Mouse (Mus musculus): ENCODE results near the gene Reep3. TPM values are rescaled to one million over a fixed set of nuclear protein-coding genes. Genes with fewer than 3 reads are reported as not detected.

The Reep3 gene
- total and polyA plus RNA-seq, 3 experiments = 21.8 to 23.3 (median 23.2) TPM

- H3K79me2 ChIP-seq (replicated peaks; ENCODE audit: control insufficient read depth, extremely low read depth, insufficient read depth, poor library complexity, severe bottlenecking) = peaks cover 79% of the 10 kb centered on the region
- in situ Hi-C loops (cut with MboI; ENCODE audit: low pct_ligation_motif_present, low pct_unique_long_range_greater_than_20kb, low sequenced_read_pairs) = no loop called here
Observed at GRCm38 (mm10) chr10:67073577-67073976, 23.2 kb downstream of the Reep3 start.

GRCm38 (mm10) chr10:67072600-67072999 is 24.1 kb downstream of the Reep3 start:
- dilution Hi-C loops (cut with MboI; ENCODE audit: extremely low pct_ligation_motif_present, extremely low pct_unique_long_range_greater_than_20kb, low sequenced_read_pairs) = no loop called here
- no peak for TF ChIP-seq USF1 (IDR thresholded peaks at IDR 0.05; ENCODE audit: low read depth, low read length)
- TF ChIP-seq ZC3H11A (IDR thresholded peaks at IDR 0.05; ENCODE audit: low read depth, low read length) = no peak
- no peak for TF ChIP-seq NRF1 (IDR thresholded peaks at IDR 0.05; ENCODE audit: low read depth, low read length)
- no peak for TF ChIP-seq IRF4 (IDR thresholded peaks at IDR 0.05; ENCODE audit: low read depth, low read length)
- TF ChIP-seq KAT2A (IDR thresholded peaks at IDR 0.05; ENCODE audit: insufficient replicate concordance, low read length) = no peak
- no peak for TF ChIP-seq GABPA (IDR thresholded peaks at IDR 0.05; ENCODE audit: insufficient replicate concordance, low read depth, low read length)
- no peak for TF ChIP-seq BHLHE40 (IDR thresholded peaks at IDR 0.05; ENCODE audit: low read depth, low read length)
- no peak for TF ChIP-seq HCFC1 (IDR thresholded peaks at IDR 0.05; ENCODE audit: low read depth, low read length)
- TF ChIP-seq E2F4 (IDR thresholded peaks at IDR 0.05; ENCODE audit: insufficient replicate concordance, low read depth, low read length) = no peak
- no peak for TF ChIP-seq SIN3A (IDR thresholded peaks at IDR 0.05; ENCODE audit: low read length)

More at GRCm38 (mm10) chr10:67073577-67073976, 23.2 kb downstream of the Reep3 start:
- H3K4me1 ChIP-seq (ENCODE audit: control insufficient read depth in 1 of 2, insufficient read depth in 2 of 2) = peaks cover 14 to 79% of the 10 kb centered on the region in 2 experiments
- peak overlapping the region; percentile 89 for H3K27ac ChIP-seq (ENCODE audit: insufficient read depth, low read depth)
- peak overlapping the region in 1 of 3 experiments; percentile 56 for H3K4me3 ChIP-seq (replicated peaks in 1 of 3; ENCODE audit: low read depth in 2 of 3, low read length in 2 of 3, poor library complexity in 1 of 3)
- H3K4me2 ChIP-seq (ENCODE audit: insufficient read depth, low read depth, poor library complexity, severe bottlenecking) = peak overlapping the region; percentile 37
- peaks cover 0 to 7% of the 10 kb centered on the region in 2 experiments for H3K36me3 ChIP-seq (replicated peaks in 1 of 2; ENCODE audit: control insufficient read depth in 1 of 2, insufficient read depth in 1 of 2, low read length in 1 of 2)
- TF ChIP-seq POLR2A (IDR thresholded peaks at IDR 0.05; ENCODE audit: low read depth, low read length) (0 out of 2 replicates have a peak, but pooled peaks have one; percentile 24), TBP (conservative IDR thresholded peaks at IDR 0.05; ENCODE audit: low read depth, low read length) (no peak), ZNF384 (IDR thresholded peaks at IDR 0.05; ENCODE audit: low read depth, low read length) (peak; percentile 94)
- H3K9me3 ChIP-seq (replicated peaks; ENCODE audit: low read length) = no peaks in the 10 kb centered on the region
- peak overlapping the region; percentile 83 for H3K9ac ChIP-seq (ENCODE audit: insufficient read depth, low read depth)
- no peaks in the 10 kb centered on the region for H3K27me3 ChIP-seq (replicated peaks)
- no peak for DNase-seq (ENCODE audit: extremely low read depth)
- dilution Hi-C loops (cut with MboI; ENCODE audit: extremely low pct_ligation_motif_present, extremely low pct_unique_long_range_greater_than_20kb, low sequenced_read_pairs) = no loop called here

GRCm38 (mm10) chr10:67071884-67072283 is 24.9 kb downstream of the Reep3 start:
- Histone ChIP-seq H3K4me3 (replicated peaks in 1 of 3; ENCODE audit: low read depth in 2 of 3, low read length in 2 of 3, poor library complexity in 1 of 3) (peak overlapping the region; percentile 42 to 68 (median 43)), H3K27ac (ENCODE audit: insufficient read depth, low read depth) (peak overlapping the region; percentile 94)
- no peak for TF ChIP-seq ZKSCAN1 (IDR thresholded peaks at IDR 0.05; ENCODE audit: borderline replicate concordance, low read depth, low read length)
- no peak for TF ChIP-seq RCOR1 (conservative IDR thresholded peaks at IDR 0.05; ENCODE audit: low read depth, low read length)
- no peak for TF ChIP-seq USF2 (conservative IDR thresholded peaks at IDR 0.05; ENCODE audit: low read depth, low read length)
- no peak for TF ChIP-seq CTCF (conservative IDR thresholded peaks at IDR 0.05 in 1 of 2, IDR thresholded peaks at IDR 0.05 in 1 of 2; ENCODE audit: low read depth in 2 of 2, low read length in 2 of 2)
- TF ChIP-seq MAX (IDR thresholded peaks at IDR 0.05; ENCODE audit: low read length) = peak; percentile 50
- no peak for TF ChIP-seq TCF12 (IDR thresholded peaks at IDR 0.05; ENCODE audit: low read depth, low read length)
- no peak for TF ChIP-seq SMC3 (IDR thresholded peaks at IDR 0.05; ENCODE audit: low read depth, low read length)
- TF ChIP-seq HCFC1 (IDR thresholded peaks at IDR 0.05; ENCODE audit: low read depth, low read length) = no peak; the same call in 1 of the 2 replicates
- no peak for TF ChIP-seq NRF1 (IDR thresholded peaks at IDR 0.05; ENCODE audit: low read depth, low read length)
- peak; percentile 32; the same call in 1 of the 2 replicates for TF ChIP-seq IRF4 (IDR thresholded peaks at IDR 0.05; ENCODE audit: low read depth, low read length)
- TF ChIP-seq NELFE (IDR thresholded peaks at IDR 0.05; ENCODE audit: low read depth, low read length) = no peak
- TF ChIP-seq BHLHE40 (IDR thresholded peaks at IDR 0.05; ENCODE audit: low read depth, low read length) = peak; percentile 14; the same call in 1 of the 2 replicates
- peak; percentile 32; the same call in 1 of the 2 replicates for TF ChIP-seq ZNF384 (IDR thresholded peaks at IDR 0.05; ENCODE audit: low read depth, low read length)
- no peak for TF ChIP-seq E2F4 (IDR thresholded peaks at IDR 0.05; ENCODE audit: insufficient replicate concordance, low read depth, low read length)
- TF ChIP-seq UBTF (IDR thresholded peaks at IDR 0.05; ENCODE audit: low read depth, low read length) = no peak
- TF ChIP-seq TBP (conservative IDR thresholded peaks at IDR 0.05; ENCODE audit: low read depth, low read length) = peak; percentile 54; the same call in 1 of the 2 replicates
- TF ChIP-seq JUN (IDR thresholded peaks at IDR 0.05; ENCODE audit: insufficient read depth, low read depth, low read length) = no peak
- TF ChIP-seq MAZ (IDR thresholded peaks at IDR 0.05; ENCODE audit: low read depth, low read length) = no peak

More at GRCm38 (mm10) chr10:67072600-67072999, 24.1 kb downstream of the Reep3 start:
- peaks cover 13 to 77% of the 10 kb centered on the region in 2 experiments for H3K4me1 ChIP-seq (ENCODE audit: control insufficient read depth in 1 of 2, insufficient read depth in 2 of 2)
- H3K9me3 ChIP-seq (replicated peaks; ENCODE audit: low read length) = no peaks in the 10 kb centered on the region
- H3K27ac ChIP-seq (ENCODE audit: insufficient read depth, low read depth) = peak overlapping the region; percentile 94; the same call in 1 of the 2 replicates
- H3K9ac ChIP-seq (ENCODE audit: insufficient read depth, low read depth) = peak overlapping the region; percentile 83
- H3K36me3 ChIP-seq (replicated peaks in 1 of 2; ENCODE audit: control insufficient read depth in 1 of 2, insufficient read depth in 1 of 2, low read length in 1 of 2) = peaks cover 0 to 7% of the 10 kb centered on the region in 2 experiments
- peak overlapping the region in 2 of 3 experiments; percentile 2 to 42 for H3K4me3 ChIP-seq (replicated peaks in 1 of 3; ENCODE audit: low read depth in 2 of 3, low read length in 2 of 3, poor library complexity in 1 of 3)
- no peak for DNase-seq (ENCODE audit: extremely low read depth)
- in situ Hi-C loops (cut with MboI; ENCODE audit: low pct_ligation_motif_present, low pct_unique_long_range_greater_than_20kb, low sequenced_read_pairs) = no loop called here
- H3K4me2 ChIP-seq (ENCODE audit: insufficient read depth, low read depth, poor library complexity, severe bottlenecking) = peak overlapping the region; percentile 78
- H3K27me3 ChIP-seq (replicated peaks) = no peaks in the 10 kb centered on the region
- peaks cover 83% of the 10 kb centered on the region for H3K79me2 ChIP-seq (replicated peaks; ENCODE audit: control insufficient read depth, extremely low read depth, insufficient read depth, poor library complexity, severe bottlenecking)

More at GRCm38 (mm10) chr10:67071884-67072283, 24.9 kb downstream of the Reep3 start:
- Histone ChIP-seq H3K79me2 (replicated peaks; ENCODE audit: control insufficient read depth, extremely low read depth, insufficient read depth, poor library complexity, severe bottlenecking) (peaks cover 84% of the 10 kb centered on the region), H3K4me2 (ENCODE audit: insufficient read depth, low read depth, poor library complexity, severe bottlenecking) (peak overlapping the region; percentile 99), H3K9me3 (replicated peaks; ENCODE audit: low read length) (no peaks in the 10 kb centered on the region), H3K36me3 (replicated peaks in 1 of 2; ENCODE audit: control insufficient read depth in 1 of 2, insufficient read depth in 1 of 2, low read length in 1 of 2) (peaks cover 0 to 7% of the 10 kb centered on the region in 2 experiments), H3K9ac (ENCODE audit: insufficient read depth, low read depth) (peak overlapping the region; percentile 83), H3K4me1 (ENCODE audit: control insufficient read depth in 1 of 2, insufficient read depth in 2 of 2) (peaks cover 13 to 75% of the 10 kb centered on the region in 2 experiments), H3K27me3 (replicated peaks) (no peaks in the 10 kb centered on the region)
- peak; percentile 89 for DNase-seq (ENCODE audit: extremely low read depth)
- dilution Hi-C loops (cut with MboI; ENCODE audit: extremely low pct_ligation_motif_present, extremely low pct_unique_long_range_greater_than_20kb, low sequenced_read_pairs) = no loop called here
- in situ Hi-C loops (cut with MboI; ENCODE audit: low pct_ligation_motif_present, low pct_unique_long_range_greater_than_20kb, low sequenced_read_pairs) = no loop called here

Data from CH12.LX (cell line).